ENCODE assay signal across 7 mouse cellular contexts in the genomic region with DNA sequence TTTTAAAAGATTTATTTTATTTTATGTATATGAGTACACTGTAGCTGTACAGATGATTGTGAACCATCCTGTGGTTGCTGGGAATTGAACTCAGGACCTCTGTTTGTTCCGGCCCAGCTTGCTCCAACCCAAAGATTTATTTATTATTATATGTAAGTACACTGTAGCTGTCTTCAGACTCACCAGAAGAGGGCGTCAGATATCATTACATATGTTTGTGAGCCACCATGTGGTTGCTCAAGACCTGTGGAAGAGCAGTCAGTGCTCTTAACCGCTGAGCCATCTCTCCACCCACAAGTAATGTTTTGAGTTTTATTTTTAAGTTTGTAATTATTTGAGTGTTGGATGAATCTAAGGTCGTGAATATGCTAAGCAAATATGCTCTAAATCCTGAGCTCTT. TPM values are rescaled to one million over a fixed set of nuclear protein-coding genes. Genes with fewer than 3 reads are reported as not detected.
A peak's percentile ranks its signal among the peaks of the same experiment; 100 is the strongest.
DNase-seq lines count a peak whose midpoint lies in the region; ATAC-seq and TF ChIP-seq lines count a peak whose summit lies in the region.
"Not testable (repeated sequence)": the region's sequence is repeated elsewhere in the genome, so short reads cannot be mapped to it uniquely, and the experiment has no call there.

No protein-coding gene starts in this region.

- not testable (repeated sequence) for H3K27ac ChIP-seq in intestine, postnatal 0 days (ENCODE audit: low read depth, low read length); lung, embryonic 14.5 days (ENCODE audit: low read depth)

- H3K4me2 ChIP-seq in intestine, postnatal 0 days (replicated peaks; ENCODE audit: low read depth); lung, embryonic 14.5 days: not testable (repeated sequence)

- WGBS in intestine, postnatal 0 days: 55% methylated on average over 4 of the region's 4 CpGs
- WGBS in lung, embryonic 14.5 days: 58% methylated on average over 4 of the region's 4 CpGs

- ATAC-seq in granulocyte monocyte progenitor cell, adult 5-6 weeks (replicated peaks; ENCODE audit: poor library complexity, severe bottlenecking): peak; percentile 35; the same call in 1 of the 2 replicates
- ATAC-seq in intestine, postnatal 0 days; lung, embryonic 14.5 days (ENCODE audit: insufficient read depth): not testable (repeated sequence)

- DNase-seq in 416B (ENCODE audit: low read depth) (peak; percentile 75), ES-CJ7 (ENCODE audit: low read depth, low spot score) (peak; percentile 62)
- DNase-seq in brain, adult 2 months (ENCODE audit: low read depth, low spot score): peak; percentile 13
- peak; percentile 17 for DNase-seq in lung, embryonic 14.5 days
- peak; percentile 28 for DNase-seq in retina, postnatal 1 day

- not testable (repeated sequence) for H3K4me1 ChIP-seq in intestine, postnatal 0 days (replicated peaks; ENCODE audit: control insufficient read depth, insufficient read depth, low read length); lung, embryonic 14.5 days (ENCODE audit: insufficient read depth)

- not testable (repeated sequence) for H3K36me3 ChIP-seq in intestine, postnatal 0 days (ENCODE audit: control insufficient read depth, insufficient read depth)
- peaks cover 22% of the 10 kb centered on the region for H3K36me3 ChIP-seq in lung, embryonic 14.5 days (ENCODE audit: insufficient read depth)

- not testable (repeated sequence) for H3K27me3 ChIP-seq in intestine, postnatal 0 days (replicated peaks; ENCODE audit: control insufficient read depth, insufficient read depth, low read length); lung, embryonic 14.5 days (ENCODE audit: insufficient read depth, low read length)

- not testable (repeated sequence) for H3K4me3 ChIP-seq in intestine, postnatal 0 days (ENCODE audit: low read depth, low read length); lung, embryonic 14.5 days (ENCODE audit: low read depth, low read length)

- H3K9me3 ChIP-seq in intestine, postnatal 0 days (ENCODE audit: control insufficient read depth); lung, embryonic 14.5 days (ENCODE audit: low read depth, low read length): not testable (repeated sequence)

- not testable (repeated sequence) for H3K9ac ChIP-seq in intestine, postnatal 0 days (ENCODE audit: low read depth, low read length); lung, embryonic 14.5 days

- TF ChIP-seq CTCF in intestine, postnatal 0 days (IDR thresholded peaks at IDR 0.05; ENCODE audit: low read depth): peak; percentile 41
- 0 out of 2 replicates have a peak, but pooled peaks have one; percentile 9 for TF ChIP-seq CTCF in lung, embryonic 14.5 days (IDR thresholded peaks at IDR 0.05; ENCODE audit: low read depth)

RNA-seq across cellular contexts. Expression of gene Hprt, which starts 16.9 kb away (rescaled TPM):
- 260 and 308 TPM in 2 replicates for total RNA-seq in granulocyte monocyte progenitor cell, adult 5-6 weeks (2014; fragmentation: Nextera tagmentation)
- 398 and 447 TPM in 2 replicates for total RNA-seq in granulocyte monocyte progenitor cell, adult 5-6 weeks (2017)
- 217 and 219 TPM in 2 replicates for polyA plus RNA-seq in intestine, postnatal 0 days (2015; fragmentation: Nextera tagmentation; extraction: Ambion mirVana)
- polyA plus RNA-seq in lung, embryonic 14.5 days (2014; fragmentation: Nextera tagmentation; extraction: Ambion mirVana): 157 and 176 TPM in 2 replicates

Comparison
In these comparisons a context has a peak if more than half of its experiments do, and no peak if none do; other contexts are left out.
1. DNase-seq: peak in every context shown above with its lines; median percentile 75 in 416B; 62 in ES-CJ7; 28 in retina, postnatal 1 day; 17 in lung, embryonic 14.5 days; 13 in brain, adult 2 months.